Mouse (Mus musculus) cerebellum, adult (tissue): Measurements from ENCODE around the gene Pde10a.

Experiments used
- ATAC-seq: cut with Nextera tagmentation; 2 replicates; pipeline ENCODE4 v1.9.2; 2017; ENCODE audit warnings: mild to moderate bottlenecking, moderate library complexity, mixed read lengths; ENCODE audit not compliant: insufficient number of reproducible peaks, low FRiP score, low TSS enrichment

Gene Pde10a

DNA sequence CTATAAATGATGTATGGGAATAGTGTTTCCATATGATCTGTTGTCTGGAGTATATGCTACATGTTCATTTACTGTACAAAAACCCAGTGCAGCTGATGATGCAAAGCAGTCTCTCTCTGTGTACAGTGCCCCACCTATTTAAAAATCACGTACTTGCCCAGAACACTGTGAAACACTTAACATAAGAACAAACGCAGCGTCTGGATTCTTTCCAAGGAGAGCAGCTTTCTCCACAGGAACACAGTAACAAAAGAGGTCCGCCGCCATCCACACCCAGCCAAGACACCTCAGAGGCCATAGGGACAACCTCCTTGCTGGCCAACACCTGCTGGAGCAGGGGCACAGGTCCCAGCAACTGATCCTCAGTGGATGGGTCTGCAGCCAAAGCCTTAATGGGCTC lies 460.5 kb downstream of the Pde10a start:
- ATAC-seq: no peak

GRCm38 (mm10) chr17:8986551-8986950 lies 461.4 kb downstream of the Pde10a start:
- ATAC-seq: no peak

DNA sequence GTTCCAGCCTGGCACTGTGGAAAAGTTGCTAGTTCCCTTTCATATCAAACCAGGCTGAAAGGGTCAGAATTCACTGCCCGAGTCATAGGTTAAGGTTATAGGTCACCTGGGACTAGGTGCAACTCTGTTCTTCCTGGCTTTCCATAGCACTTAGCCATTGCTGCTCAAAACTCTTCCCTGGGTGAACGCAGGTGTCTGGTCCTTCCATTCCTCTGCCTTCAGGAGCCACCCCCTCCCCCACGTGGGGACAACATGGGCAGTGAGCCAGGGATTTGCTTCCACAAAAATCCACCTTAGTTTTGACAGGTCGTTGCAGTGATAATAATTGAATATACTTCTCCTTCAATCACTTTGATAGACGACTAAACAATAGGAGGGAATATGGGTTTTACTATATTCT lies 462.2 kb downstream of the Pde10a start:
- ATAC-seq: no peak

GRCm38 (mm10) chr17:8988119-8988807 lies 463.1 kb downstream of the Pde10a start, which contains the start of gene 1700010I14Rik:
Gene 1700010I14Rik (plus strand): TSS chr17:8988333.
- no peak for ATAC-seq

DNA sequence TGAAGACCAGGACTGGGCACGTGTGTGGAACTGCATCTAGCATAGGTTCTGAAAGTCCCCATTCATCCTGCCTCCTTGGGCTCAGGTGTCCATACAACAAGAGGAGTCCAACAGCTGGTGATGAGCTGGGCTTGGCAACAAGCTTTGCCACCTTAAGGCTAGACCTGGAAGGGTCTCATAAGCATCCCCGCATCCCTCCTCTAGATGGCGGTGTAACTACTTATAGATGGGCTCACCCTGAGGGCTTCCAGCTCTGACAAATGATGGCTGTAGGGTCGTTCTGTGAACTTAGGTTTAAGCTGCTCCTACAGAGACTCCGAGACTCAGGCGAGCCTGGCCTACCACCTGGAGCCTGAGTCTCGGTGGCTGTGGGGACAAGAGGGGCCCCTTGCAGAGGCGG lies 466.0 kb downstream of the Pde10a start:
- ATAC-seq: no peak

GRCm38 (mm10) chr17:8995344-8995743 lies 470.2 kb downstream of the Pde10a start:
- ATAC-seq: no peak

GRCm38 (mm10) chr17:9002438-9002837 lies 477.3 kb downstream of the Pde10a start:
- no peak for ATAC-seq

DNA sequence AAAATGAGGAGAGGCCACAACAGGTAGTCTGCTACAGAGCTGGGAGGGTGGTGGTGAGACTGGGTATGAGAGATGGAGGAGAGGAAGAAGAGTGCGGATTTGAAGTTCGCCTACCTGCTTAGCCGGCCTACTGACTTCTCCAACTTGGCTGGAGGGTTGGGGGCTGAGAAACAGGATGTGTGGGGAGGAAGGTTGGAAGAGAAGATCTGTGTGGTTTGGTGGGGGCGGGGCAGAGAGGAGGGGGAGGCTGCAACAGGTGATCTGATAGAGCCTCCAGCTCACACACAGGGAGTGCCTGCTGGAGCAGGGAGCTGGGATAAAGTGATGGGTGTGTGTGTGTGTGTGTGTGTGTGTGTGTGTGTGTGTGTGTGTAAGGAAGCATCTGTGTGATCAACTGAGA lies 479.3 kb downstream of the Pde10a start:
- no peak for ATAC-seq

DNA sequence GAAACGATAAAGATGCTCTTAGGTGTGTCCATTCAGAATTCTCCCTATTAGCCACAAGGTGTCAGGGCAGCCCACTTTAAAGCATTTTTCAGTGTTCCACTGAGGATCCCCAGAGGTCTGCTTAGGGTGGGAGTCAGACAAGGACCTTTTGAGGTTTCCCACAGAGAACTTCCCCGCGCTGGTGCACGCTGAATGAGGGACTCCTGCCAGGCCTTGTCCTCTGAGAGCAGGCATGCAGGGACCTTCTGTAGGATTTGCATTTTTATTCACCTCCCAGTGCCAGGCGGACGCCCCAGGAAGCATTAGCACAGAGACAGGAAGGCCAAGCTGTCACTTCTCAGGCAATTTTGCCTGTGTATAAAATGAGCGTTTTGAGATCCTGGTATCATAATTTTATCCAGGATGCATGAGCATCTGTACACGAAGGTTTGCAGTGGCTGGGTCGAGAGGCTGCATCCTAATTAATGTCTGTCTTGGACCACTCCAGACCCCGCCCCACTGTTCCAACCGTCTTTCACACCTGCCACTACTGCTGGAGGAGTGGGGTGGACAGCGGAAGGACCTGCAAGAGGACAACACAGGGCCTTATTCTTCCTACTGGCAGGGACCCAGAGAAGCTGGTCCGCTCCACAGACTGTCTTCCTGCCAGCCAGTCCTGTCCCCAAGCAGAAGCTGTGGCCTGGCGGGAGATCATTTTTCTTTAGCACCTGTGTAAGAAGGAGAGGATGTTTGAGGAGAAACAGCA lies 498.2 kb downstream of the Pde10a start:
- peak; percentile 59 for ATAC-seq

DNA sequence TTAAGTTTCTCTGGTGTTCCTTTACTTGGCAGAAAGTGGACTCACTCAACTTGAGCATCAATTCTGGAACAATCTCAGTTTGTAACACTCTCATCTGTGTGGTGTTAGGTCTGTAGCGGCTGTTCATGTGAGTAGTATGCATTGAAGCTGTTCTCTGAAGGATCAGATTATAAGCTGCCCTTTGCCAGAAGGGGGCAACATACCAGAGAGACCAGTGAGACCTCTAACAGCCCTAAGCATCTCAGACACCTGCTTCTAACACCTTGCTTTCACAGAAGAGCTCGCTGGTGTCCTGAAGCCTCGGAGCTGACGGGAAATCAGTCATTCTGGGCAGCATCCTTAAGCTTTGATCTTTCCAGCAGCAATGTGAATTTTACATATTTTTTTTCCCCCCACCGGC lies 505.0 kb downstream of the Pde10a start:
- no peak for ATAC-seq

DNA sequence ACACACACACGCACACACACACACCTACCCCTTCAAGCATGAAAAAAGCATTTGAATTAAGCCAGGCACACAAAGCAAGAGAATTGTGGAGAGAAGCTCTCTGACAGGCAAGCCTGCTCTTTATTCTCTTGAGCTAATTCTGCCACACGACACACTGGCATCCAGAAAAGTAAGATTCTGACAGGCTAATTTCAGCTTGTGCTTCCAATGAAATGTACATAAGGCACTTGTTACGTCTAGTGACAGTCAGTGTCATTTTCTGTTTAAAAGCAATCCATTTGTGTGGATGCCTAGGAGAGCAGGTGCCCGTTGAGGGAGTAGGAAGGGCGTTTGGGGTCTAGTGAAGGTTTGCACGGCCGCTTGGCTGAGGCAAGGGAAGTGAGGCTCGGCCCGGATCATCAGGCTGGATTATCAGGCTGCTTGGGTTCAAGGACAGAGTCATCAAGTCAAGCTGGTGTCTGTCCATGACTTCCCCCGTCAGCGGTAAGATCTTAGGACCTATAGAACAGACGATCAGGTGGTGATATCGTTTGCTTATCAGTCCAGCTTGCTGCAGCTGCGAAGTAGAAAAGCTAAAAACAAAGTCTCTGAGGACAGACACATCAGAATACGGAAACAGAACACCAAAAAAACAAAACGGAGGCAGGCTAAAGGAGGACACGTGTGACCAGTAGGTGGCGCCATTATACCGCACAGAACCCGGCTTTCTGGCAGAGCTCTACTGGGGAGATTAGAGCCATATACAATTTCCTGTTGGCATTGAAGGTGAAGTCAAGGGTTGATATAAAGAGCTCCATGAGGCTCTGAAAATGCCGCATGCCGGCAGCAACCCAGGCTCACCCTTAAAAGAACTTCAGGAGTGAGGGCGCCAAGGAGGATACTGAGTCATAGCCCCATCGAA lies 506.3 kb downstream of the Pde10a start:
- peak; percentile 83 for ATAC-seq

DNA sequence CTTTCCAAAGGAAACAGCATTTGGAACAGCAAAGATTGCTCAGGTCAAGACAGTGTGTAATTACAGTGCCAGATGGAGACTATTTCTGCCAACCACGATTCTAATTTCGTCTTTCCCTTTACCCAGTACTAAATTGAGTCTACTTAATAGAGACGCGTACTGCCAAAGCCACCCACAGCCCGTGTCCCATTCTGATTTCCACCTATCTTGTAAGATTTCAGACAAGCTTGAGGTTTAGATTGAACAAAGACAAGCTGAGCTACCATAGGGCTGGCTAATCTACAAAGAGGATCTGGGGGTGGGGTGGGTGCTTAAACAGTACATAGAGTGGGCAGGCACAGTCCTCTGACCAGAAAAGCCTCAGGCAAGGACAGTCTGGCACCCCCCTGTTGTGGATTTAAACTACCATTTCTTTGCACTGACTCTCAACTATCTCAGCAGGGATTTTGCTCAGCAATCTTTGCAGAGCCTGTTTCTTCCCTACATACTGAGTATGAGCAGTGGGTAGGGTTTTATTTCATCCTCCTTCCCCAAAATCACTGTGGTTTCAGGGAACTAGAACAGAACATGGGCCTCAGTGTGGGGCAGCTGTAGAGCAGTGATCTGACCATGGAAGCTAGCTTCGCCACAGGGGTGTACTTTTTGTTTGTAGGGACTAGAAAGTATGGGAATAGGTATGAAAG lies 507.3 kb downstream of the Pde10a start:
- ATAC-seq: peak; percentile 89

DNA sequence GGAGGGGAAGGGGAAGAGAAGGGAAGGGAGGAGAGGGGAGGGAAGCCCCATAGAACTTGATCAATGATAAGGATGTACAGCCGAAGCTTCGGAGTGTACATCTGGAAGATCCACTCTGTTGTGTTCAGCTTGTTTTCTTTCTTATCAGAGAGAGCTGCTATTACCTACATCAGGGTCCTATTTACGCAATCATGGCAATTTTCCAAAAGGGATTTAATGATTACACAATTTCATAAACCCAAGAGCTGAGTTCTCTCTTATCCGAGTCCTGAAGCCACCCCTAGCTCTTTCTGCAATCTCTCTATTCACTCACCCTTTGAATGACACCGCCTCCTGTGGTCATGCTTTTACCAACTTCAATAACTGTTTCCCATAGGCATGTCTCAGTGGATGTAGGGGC lies 508.3 kb downstream of the Pde10a start:
- no peak for ATAC-seq

GRCm38 (mm10) chr17:9035561-9036348 lies 510.6 kb downstream of the Pde10a start:
- ATAC-seq: no peak
